Mouse (Mus musculus): ENCODE results near the gene Zfyve26. TPM values are rescaled to one million over a fixed set of nuclear protein-coding genes. Genes with fewer than 3 reads are reported as not detected.

The Zfyve26 gene
- polyA plus RNA-seq, 1 experiment = 4.6 TPM

DNA sequence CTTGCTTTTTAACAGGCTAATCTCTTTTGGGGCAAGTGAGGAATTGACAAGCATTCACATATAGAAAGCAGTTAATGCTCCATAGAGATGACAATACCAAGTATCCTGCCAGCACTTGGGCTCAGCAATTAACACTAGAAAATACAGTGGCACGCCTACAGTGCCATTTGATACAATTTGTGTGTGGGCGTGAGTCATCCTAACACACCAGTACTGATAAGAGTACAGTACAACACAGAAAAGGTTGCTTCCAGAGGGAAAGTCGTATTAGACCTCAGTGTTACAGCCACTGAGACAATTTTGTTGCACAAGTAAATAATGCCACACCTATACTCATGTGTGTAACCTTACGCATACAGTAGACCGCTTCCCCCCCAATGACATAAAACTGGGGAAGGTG lies 99.0 kb downstream of the Zfyve26 start:
- TF ChIP-seq GATA1 (IDR thresholded peaks at IDR 0.05; ENCODE audit: low read length) = no peak

DNA sequence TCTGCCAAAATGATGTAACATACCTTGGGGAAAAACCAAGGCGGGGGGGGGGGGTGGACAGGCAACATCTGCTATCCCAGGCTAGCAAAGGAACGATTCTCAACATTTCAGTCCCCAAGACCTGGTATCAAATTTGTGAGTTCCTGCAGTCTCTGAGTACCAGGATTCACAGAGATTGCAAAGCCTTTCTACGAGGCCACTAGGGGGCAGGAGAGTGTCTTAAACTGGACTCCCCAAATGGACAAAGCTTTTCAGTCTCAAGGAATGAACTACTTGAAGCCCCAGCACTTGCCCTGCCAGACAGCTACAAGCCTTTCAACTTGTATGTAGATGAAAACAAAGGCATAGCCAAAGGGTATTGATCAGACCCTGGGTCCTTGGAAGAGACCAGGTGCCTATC lies 102.7 kb downstream of the Zfyve26 start:
- no peak for TF ChIP-seq GATA1 (IDR thresholded peaks at IDR 0.05; ENCODE audit: low read length)

DNA sequence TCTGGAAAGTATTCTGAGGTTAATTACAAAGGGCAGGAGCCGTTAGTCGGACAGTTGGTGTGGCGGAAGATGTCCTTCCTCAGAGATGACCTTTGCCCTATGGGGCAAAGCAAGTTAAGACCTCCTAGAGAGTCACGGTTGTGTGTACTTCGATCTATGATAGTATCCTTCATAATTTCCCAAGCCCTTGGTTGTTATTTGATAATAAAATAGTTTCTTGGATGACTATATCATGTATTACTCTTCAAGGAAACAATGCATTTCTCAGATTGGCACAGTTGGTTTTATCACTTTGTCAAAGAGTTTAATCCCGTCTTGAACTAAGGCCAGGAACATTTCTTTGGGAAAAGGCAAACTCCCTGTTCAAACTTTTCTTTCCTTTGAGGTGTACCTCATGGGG lies 103.9 kb downstream of the Zfyve26 start, which contains the start of gene Rdh11:
Gene Rdh11 (minus strand): TSS at position 101 of the 400 bp plus-strand sequence.
- no peak for TF ChIP-seq GATA1 (IDR thresholded peaks at IDR 0.05; ENCODE audit: low read length)

GRCm38 (mm10) chr12:79191701-79192100 lies 104.4 kb downstream of the Zfyve26 start:
- no peak for TF ChIP-seq GATA1 (IDR thresholded peaks at IDR 0.05; ENCODE audit: low read length)

DNA sequence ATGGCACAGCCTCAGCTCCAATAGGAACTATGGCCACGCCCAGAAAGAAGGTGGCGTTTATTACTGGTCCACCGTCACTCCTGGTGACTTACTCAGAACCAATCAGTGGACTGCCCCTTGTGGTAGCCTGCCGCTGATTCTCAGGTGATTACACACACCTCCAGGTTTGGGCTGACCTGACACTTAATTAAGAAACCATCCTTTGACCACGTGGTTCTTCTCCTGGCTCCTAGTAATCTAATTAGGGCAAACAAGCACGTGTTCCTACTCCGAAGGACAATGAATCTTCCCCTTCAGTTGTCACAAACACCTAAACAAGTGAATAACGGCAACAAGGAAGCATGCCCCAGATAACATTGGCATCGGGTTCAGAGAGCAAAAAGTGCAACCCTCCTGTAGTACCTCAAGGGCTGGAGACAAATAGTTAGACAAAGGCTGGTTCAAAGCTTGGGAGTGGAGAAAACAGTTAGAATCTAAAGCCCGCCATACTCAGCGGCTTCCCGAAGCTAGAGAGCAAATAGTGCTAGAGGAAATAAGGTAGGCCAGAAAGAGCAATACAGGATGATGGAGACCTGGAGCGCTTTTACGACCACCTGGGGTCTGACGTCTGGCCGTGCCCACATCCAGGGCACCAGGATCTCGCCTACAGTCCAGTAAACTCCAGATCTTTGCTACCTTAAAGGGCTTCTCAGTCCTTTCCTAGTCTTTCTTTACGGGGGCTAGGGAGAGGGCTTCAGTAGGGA lies 105.0 kb downstream of the Zfyve26 start:
- no peak for TF ChIP-seq GATA1 (IDR thresholded peaks at IDR 0.05; ENCODE audit: low read length)

Other genes with a start within 250 kb of the Zfyve26 start
- 10.3 and 14.1 TPM in 2 replicates for gene Pigh, start 206.7 kb downstream of the Zfyve26 start, polyA plus RNA-seq (2012)
- gene Arg2, start 165.5 kb downstream of the Zfyve26 start, polyA plus RNA-seq (2012) = not detected in 2 replicates
- gene Vti1b, start 123.6 kb downstream of the Zfyve26 start, polyA plus RNA-seq (2012) = 51.5 and 73.3 TPM in 2 replicates
- 1.6 and 2.1 TPM in 2 replicates for gene Rdh11, start 104.0 kb downstream of the Zfyve26 start, polyA plus RNA-seq (2012)
- gene Rdh12, start 87.4 kb downstream of the Zfyve26 start, polyA plus RNA-seq (2012) = not detected in 2 replicates
- 0.42 and 0.51 TPM in 2 replicates for gene Rad51b, start 978 bp upstream of the Zfyve26 start, polyA plus RNA-seq (2012)